Mouse (Mus musculus) heart, postnatal 0 days (tissue): ENCODE measurements around the gene Vmn1r85. TPM values are rescaled to one million over a fixed set of nuclear protein-coding genes. Genes with fewer than 3 reads are reported as not detected.
"Not testable (repeated sequence)": the region's sequence is repeated elsewhere in the genome, so short reads cannot be mapped to it uniquely, and the experiment has no call there.

Experiments
- ATAC-seq: fragments of 200-750 bp; cut with Nextera tagmentation; 2 replicates; pipeline ENCODE4 v1.8.0; 2017; ENCODE audit warnings: low read depth, moderate number of reproducible peaks, moderate library complexity; ENCODE audit not compliant: insufficient read depth
- DNase-seq: peaks from one replicate; pipeline ENCODE4 v3.0.0-alpha.2; 2016; ENCODE audit warnings: low spot score
- H3K27ac ChIP-seq: fragments of 300-500 bp; sonication (generic); 2 replicates; pipeline ENCODE4 v1.5.1; 2014; ENCODE audit warnings: low read depth, mild to moderate bottlenecking
- H3K27me3 ChIP-seq: fragments of 300-500 bp; sonication (generic); 2 replicates; pipeline ENCODE4 v1.6.1; 2014; ENCODE audit warnings: low read length, mixed read lengths; ENCODE audit not compliant: control insufficient read depth, insufficient read depth
- H3K36me3 ChIP-seq: fragments of 300-500 bp; sonication (generic); replicated peaks from 2 replicates; pipeline ENCODE4 v1.6.1; 2014; ENCODE audit warnings: low read length, mixed read lengths; ENCODE audit not compliant: control insufficient read depth, insufficient read depth
- H3K4me1 ChIP-seq: fragments of 300-500 bp; sonication (generic); 2 replicates; pipeline ENCODE4 v1.6.1; 2014; ENCODE audit warnings: antibody characterized with exemption; ENCODE audit not compliant: control insufficient read depth, insufficient read depth
- H3K4me2 ChIP-seq: fragments of 300-500 bp; sonication (generic); 2 replicates; pipeline ENCODE4 v1.6.1; 2014; ENCODE audit warnings: low read depth, mild to moderate bottlenecking, low read length, moderate library complexity
- H3K4me3 ChIP-seq: fragments of 300-500 bp; sonication (generic); 2 replicates; pipeline ENCODE4 v1.5.1; 2014; ENCODE audit warnings: low read depth, low read length
- H3K9ac ChIP-seq: fragments of 300-500 bp; sonication (generic); replicated peaks from 2 replicates; pipeline ENCODE4 v1.6.1; 2014; ENCODE audit warnings: low read depth, low read length, mixed read lengths
- H3K9me3 ChIP-seq: fragments of 300-500 bp; sonication (generic); replicated peaks from 2 replicates; pipeline ENCODE4 v1.6.1; 2016; ENCODE audit warnings: low read length; ENCODE audit not compliant: control insufficient read depth
- CTCF ChIP-seq: IDR thresholded peaks from 2 replicates; pipeline ENCODE4 v1.5.1; 2016; ENCODE audit warnings: antibody characterized with exemption, control low read depth, low read depth
- EP300 ChIP-seq: IDR thresholded peaks from 2 replicates; pipeline ENCODE4 v1.6.1; 2016; ENCODE audit warnings: antibody characterized with exemption, low read depth
- WGBS: fragments of 180-500 bp; shearing (Covaris S2); extraction: QIAGEN DNeasy Blood & Tissue Kit; methylation state at CpG from one replicate; pipeline ENCODE4 v1.1.7; 2014; 5-methylcytosine and 5-hydroxymethylcytosine counted together
- polyA plus RNA-seq: library from polyadenylated mRNA; unstranded; fragments of >200 nt; fragmentation: Nextera tagmentation; extraction: Ambion mirVana; gene quantifications from 2 replicates; pipeline ENCODE4 v1.2.1, GENCODE M21; 2015
- total RNA-seq: library from RNA; depleted of rRNA; stranded (reverse); fragments of >200 nt; gene quantifications from 2 replicates; pipeline ENCODE4 v1.2.3, GENCODE M21; 2014; ENCODE audit warnings: low replicate concordance; rRNA removed

Gene Vmn1r85
- total RNA-seq (not detected in 2 replicates), polyA plus RNA-seq (not detected in 2 replicates)

DNA sequence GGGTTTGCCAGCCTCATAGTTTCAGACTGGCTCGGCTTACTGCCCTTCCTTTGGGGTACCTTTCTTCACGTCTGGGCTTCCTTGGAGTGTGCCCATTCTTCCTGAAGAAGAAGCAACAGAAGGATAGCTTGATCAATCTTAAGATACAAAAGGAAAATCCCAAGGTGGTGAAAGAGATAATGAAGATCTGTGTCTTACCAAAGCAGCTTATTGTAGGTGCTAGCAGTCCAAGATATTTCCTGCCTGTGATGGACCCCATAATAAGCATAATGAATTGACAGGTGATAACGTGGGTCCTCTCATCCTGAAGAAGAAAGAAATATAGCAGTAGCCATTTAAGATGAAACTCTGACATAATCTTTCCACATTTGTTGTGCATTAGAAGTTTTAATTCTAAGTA, at the start of gene Vmn1r85:
Gene Vmn1r85 (minus strand): TSS at position 101 of the 400 bp plus-strand sequence.
- TF ChIP-seq CTCF (no peak), EP300 (no peak)
- Histone ChIP-seq H3K36me3 (no peaks in the 10 kb centered on the region), H3K4me2 (no peak within 1 kb of the TSS), H3K4me3 (no peak within 1 kb of the TSS), H3K9me3 (no peaks in the 10 kb centered on the region), H3K4me1 (no peaks in the 10 kb centered on the region), H3K27ac (no peak within 1 kb of the TSS), H3K9ac (no peak within 1 kb of the TSS), H3K27me3 (no peaks in the 10 kb centered on the region)
- no peak for DNase-seq
- no peak for ATAC-seq
- WGBS, result 38% methylated on average over 3 of the region's 3 CpGs

DNA sequence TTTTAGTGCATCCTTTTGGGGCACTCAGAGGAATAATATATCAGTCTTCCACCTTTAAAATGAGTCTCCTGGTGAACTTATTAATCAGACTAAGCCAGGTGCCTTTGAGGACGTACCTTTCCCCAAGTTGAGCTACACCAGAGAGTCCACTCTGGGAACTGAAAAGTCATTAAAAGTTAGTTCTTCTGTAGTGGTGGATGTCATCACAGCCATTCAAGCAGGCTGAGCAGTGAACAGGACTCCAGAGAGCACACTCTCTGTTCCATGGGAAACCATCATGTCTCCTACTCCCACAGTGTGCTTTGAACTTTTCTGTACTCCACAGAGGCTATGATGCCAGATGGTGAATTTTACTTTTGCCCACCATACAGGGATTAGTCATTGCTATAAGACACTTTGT, 45.1 kb upstream of the Vmn1r85 start, which contains the start of gene Vmn1r87:
Gene Vmn1r87 (minus strand): TSS at position 101 of the 400 bp plus-strand sequence.
- DNase-seq, result no peak
- no peaks in the 10 kb centered on the region for H3K9me3 ChIP-seq
- H3K36me3 ChIP-seq, result no peaks in the 10 kb centered on the region
- H3K27me3 ChIP-seq, result no peaks in the 10 kb centered on the region
- H3K4me2 ChIP-seq, result no peak within 1 kb of the TSS
- no peaks in the 10 kb centered on the region for H3K4me1 ChIP-seq
- no peak within 1 kb of the TSS for H3K27ac ChIP-seq
- ATAC-seq, result no peak
- TF ChIP-seq CTCF (no peak), EP300 (no peak)
- no peak within 1 kb of the TSS for H3K4me3 ChIP-seq
- 70% methylated on average over 1 of the region's 1 CpGs for WGBS
- H3K9ac ChIP-seq, result no peak within 1 kb of the TSS

DNA sequence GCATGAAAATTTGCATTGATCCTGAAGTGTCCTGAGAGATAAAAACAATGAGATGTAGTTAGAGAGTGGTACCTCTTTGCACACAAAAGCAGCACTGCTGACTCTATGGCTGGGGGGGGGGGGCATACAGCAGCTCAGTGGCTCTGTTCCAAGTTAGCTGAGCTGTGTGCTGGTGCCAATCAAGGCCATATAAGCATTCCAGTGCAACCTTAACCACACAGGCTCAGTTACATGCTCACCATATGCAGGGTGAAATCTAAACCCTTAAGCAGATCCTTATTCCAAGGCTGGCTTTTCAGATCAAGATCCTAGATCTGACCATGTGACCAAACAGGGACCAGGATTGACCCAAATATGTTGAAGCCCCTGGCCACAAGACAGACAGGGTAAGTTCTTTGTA, 42.4 kb upstream of the Vmn1r85 start:
- Histone ChIP-seq H3K4me3 (no peak overlapping the region), H3K36me3 (no peaks in the 10 kb centered on the region), H3K9me3 (no peaks in the 10 kb centered on the region), H3K4me1 (no peaks in the 10 kb centered on the region), H3K27ac (no peak overlapping the region), H3K9ac (no peak overlapping the region), H3K27me3 (no peaks in the 10 kb centered on the region), H3K4me2 (no peak overlapping the region)
- TF ChIP-seq CTCF (no peak), EP300 (no peak)
- DNase-seq (no peak), ATAC-seq (no peak)

DNA sequence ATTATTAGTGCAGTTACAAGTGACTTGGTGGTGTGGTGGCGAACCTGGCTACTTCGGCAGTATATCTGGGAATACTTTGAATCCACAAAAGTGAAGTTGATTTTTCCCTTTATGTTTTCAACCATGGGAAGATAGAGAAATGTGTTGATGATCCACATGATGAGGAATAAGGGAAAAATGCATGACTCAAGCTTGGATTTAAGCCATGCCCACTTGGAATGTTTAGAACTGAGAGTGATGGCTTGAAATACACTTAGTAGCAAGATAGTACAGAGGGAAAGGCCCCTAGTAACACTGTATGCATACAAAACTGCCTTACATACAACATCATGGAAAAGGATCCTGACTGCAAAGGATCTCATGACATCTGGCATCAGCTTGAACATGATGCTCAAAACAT, 36.9 kb upstream of the Vmn1r85 start:
- no peaks in the 10 kb centered on the region for H3K4me1 ChIP-seq
- DNase-seq, result no peak
- no peaks in the 10 kb centered on the region for H3K9me3 ChIP-seq
- no peak overlapping the region for H3K9ac ChIP-seq
- H3K36me3 ChIP-seq, result no peaks in the 10 kb centered on the region
- no peak overlapping the region for H3K4me3 ChIP-seq
- no peak for ATAC-seq
- H3K4me2 ChIP-seq, result no peak overlapping the region
- whole genome bisulfite sequencing, result 73% methylated on average over 2 of the region's 2 CpGs
- H3K27me3 ChIP-seq, result no peaks in the 10 kb centered on the region
- no peak for TF ChIP-seq EP300
- TF ChIP-seq CTCF, result no peak
- H3K27ac ChIP-seq, result no peak overlapping the region

DNA sequence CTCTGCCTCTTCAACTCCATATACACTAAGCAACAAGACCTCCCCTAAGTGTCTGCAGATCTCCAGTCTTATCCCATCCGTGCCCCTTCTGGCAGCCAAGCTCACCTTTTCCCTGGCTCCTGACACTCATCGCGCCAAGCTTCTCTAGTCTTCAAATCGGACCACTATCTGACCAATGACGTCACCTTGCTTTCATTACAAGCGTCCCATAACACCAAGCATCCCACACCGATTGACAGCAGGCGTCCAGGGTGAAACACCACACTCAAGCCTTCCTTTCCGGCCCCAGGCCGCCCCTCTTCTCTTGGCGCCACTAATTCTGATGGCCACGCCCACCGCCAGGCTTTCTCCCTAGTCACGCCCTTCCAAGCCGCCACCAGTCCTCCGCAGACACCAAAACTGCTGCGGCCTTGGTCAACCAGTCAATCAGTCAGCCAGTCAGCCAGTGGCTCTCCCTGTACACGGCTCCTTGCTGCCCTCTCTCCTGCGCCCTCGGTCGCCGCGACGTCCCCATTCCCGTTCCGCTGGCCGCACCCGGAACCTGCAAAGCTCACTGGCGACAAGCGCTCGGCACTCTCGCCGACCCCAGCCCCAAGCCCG, 28.7 kb upstream of the Vmn1r85 start:
- not testable (repeated sequence) for H3K27me3 ChIP-seq, H3K4me1 ChIP-seq, H3K36me3 ChIP-seq, H3K9me3 ChIP-seq, H3K9ac ChIP-seq, H3K4me3 ChIP-seq, DNase-seq, H3K27ac ChIP-seq
- H3K4me2 ChIP-seq, result peak overlapping the region; percentile 33; the same call in 1 of the 2 replicates
- ATAC-seq, result peak; percentile 53
- 2% methylated on average over 8 of the region's 34 CpGs for WGBS

DNA sequence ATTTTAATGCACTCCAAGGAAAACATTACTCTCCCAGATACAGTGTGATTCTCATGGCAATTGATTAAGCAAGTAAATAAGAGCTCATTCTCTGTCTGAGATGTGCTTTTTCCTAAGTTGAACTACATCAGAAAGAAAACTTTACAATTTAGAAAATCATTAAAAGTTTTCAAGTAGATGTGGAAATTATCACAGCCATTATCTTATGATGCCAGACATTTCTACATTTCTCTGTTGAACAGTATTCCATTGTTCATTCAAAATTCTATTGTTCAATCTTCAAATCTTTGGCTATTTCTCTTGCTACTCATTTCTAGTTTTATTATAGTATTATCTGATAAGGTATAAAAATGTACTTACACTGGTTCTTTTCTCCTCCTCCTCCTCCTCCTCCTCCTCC, 24.8 kb upstream of the Vmn1r85 start, which contains the start of gene Vmn1r86:
Gene Vmn1r86 (minus strand): TSS at position 101 of the 400 bp plus-strand sequence.
- no peak within 1 kb of the TSS for H3K9ac ChIP-seq
- H3K4me3 ChIP-seq, result no peak within 1 kb of the TSS
- H3K9me3 ChIP-seq, result no peaks in the 10 kb centered on the region
- no peak within 1 kb of the TSS for H3K4me2 ChIP-seq
- no peak for TF ChIP-seq CTCF
- no peak for TF ChIP-seq EP300
- ATAC-seq (no peak), DNase-seq (no peak)
- no peaks in the 10 kb centered on the region for H3K4me1 ChIP-seq
- no peaks in the 10 kb centered on the region for H3K27me3 ChIP-seq
- no peaks in the 10 kb centered on the region for H3K36me3 ChIP-seq
- no peak within 1 kb of the TSS for H3K27ac ChIP-seq
